Mouse (Mus musculus) cerebellum, adult 2 months (tissue): ENCODE data around the gene Klhdc8b.

Experiments used
- CTCF ChIP-seq: fragments of 200-500 bp; IDR thresholded peaks from 2 replicates; pipeline ENCODE4 v1.5.1; 2011; ENCODE audit warnings: low read depth, mild to moderate bottlenecking, control low read depth, low read length, moderate library complexity, borderline replicate concordance; ENCODE audit not compliant: insufficient read depth
- POLR2A ChIP-seq: fragments of 200-500 bp; IDR thresholded peaks from 2 replicates; pipeline ENCODE4 v1.6.1; 2011; ENCODE audit warnings: low read length, control low read depth, borderline replicate concordance; ENCODE audit not compliant: insufficient read depth

DNA sequence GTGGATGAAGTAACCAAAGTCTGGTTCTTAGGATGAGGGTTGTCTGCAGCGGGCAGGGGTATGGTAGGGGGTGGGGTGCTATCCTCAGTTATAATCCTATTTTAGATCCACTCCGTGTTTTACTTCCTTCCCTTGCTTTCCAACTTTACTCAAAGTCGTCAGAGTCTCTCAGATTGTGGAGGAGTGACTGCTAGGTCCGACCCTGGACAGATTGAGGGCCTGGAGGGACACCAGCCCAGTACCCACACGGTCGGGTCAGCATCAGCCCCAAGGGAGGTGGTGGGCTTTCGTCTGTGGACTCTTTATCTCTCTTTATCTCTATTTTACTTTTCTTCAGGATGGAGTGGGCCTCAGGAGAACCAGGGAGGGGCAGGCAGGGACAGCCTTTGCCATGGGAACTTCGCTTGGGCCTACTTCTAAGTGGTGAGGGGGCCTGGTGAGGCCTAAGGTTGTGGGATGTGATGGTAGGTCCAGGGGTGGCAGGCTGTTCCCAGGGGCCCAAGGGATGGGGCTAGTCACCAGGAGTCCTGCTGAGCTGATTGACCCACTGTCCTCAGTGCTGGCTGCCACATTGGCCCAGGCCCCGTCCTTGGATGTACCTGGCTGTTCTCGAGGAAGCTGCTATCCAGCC, 18.5 kb upstream of the Klhdc8b start, which contains the start of gene Lamb2:
- TF ChIP-seq CTCF = no peak
- TF ChIP-seq POLR2A = no peak
